Mouse (Mus musculus): ENCODE measurements around the gene Gm36210.

GRCm38 (mm10) chr7:4928323-4928722 lies 22.0 kb upstream of the Gm36210 start:
- TF ChIP-seq CTCF (IDR thresholded peaks at IDR 0.05; ENCODE audit: low read depth, low read length) (no peak), POLR2A (IDR thresholded peaks at IDR 0.05; ENCODE audit: extremely low read depth, insufficient read depth, low read length) (no peak)
